Mouse (Mus musculus) CH12.LX (cell line): ENCODE results near the gene Rdh8.

Experiments used
- CHD2 ChIP-seq: IDR thresholded peaks from 2 replicates; pipeline ENCODE4 v1.6.1; 2011; ENCODE audit warnings: low read length, improper control_type of control experiment
- CTCF ChIP-seq, 2 experiments: IDR thresholded peaks in 1 of 2; conservative IDR thresholded peaks in 1 of 2; 2 replicates each; pipeline ENCODE4 v1.5.1; 2011 to 2012; ENCODE audit warnings: low read depth in 2 of 2, low read length in 2 of 2, improper control_type of control experiment in 1 of 2, inconsistent platforms in 1 of 2, mild to moderate bottlenecking in 1 of 2, moderate library complexity in 1 of 2
- EP300 ChIP-seq: IDR thresholded peaks from 2 replicates; pipeline ENCODE4 v1.6.1; 2011; ENCODE audit warnings: low read length, improper control_type of control experiment
- IRF4 ChIP-seq: IDR thresholded peaks from 2 replicates; pipeline ENCODE4 v1.6.1; 2014; ENCODE audit warnings: low read depth, mild to moderate bottlenecking, inconsistent platforms, low read length, improper control_type of control experiment
- MAFK ChIP-seq: IDR thresholded peaks from 2 replicates; pipeline ENCODE4 v1.6.1; 2011; ENCODE audit warnings: low read length, improper control_type of control experiment; ENCODE audit not compliant: insufficient replicate concordance
- POLR2A ChIP-seq: IDR thresholded peaks from 2 replicates; pipeline ENCODE4 v1.6.1; 2011; ENCODE audit warnings: low read depth, mild to moderate bottlenecking, improper control_type of control experiment, low read length
- RAD21 ChIP-seq: IDR thresholded peaks from 2 replicates; pipeline ENCODE4 v1.6.1; 2011; ENCODE audit warnings: low read depth, mild to moderate bottlenecking, low read length, improper control_type of control experiment, moderate library complexity
- TBP ChIP-seq: conservative IDR thresholded peaks from 2 replicates; pipeline ENCODE4 v1.6.1; 2011; ENCODE audit warnings: low read depth, low read length, improper control_type of control experiment

- no peak for TF ChIP-seq TBP
- TF ChIP-seq POLR2A, result no peak
- no peak for TF ChIP-seq CTCF (conservative IDR thresholded peaks at IDR 0.05 in 1 of 2, IDR thresholded peaks at IDR 0.05 in 1 of 2; ENCODE audit: low read depth in 2 of 2, low read length in 2 of 2)
- no peak for TF ChIP-seq EP300
- no peak for TF ChIP-seq CHD2
- TF ChIP-seq IRF4, result no peak
- TF ChIP-seq RAD21, result no peak
- TF ChIP-seq MAFK, result no peak
Measured at GRCm38 (mm10) chr9:20842211-20842610, 23.9 kb downstream of the Rdh8 start.
